Mouse (Mus musculus): ENCODE data around the gene Scn1b. TPM values are rescaled to one million over a fixed set of nuclear protein-coding genes. Genes with fewer than 3 reads are reported as not detected.

The Scn1b gene
- total and polyA plus RNA-seq, 3 experiments, result 31.8 to 41.9 (median 32.5) TPM

DNA sequence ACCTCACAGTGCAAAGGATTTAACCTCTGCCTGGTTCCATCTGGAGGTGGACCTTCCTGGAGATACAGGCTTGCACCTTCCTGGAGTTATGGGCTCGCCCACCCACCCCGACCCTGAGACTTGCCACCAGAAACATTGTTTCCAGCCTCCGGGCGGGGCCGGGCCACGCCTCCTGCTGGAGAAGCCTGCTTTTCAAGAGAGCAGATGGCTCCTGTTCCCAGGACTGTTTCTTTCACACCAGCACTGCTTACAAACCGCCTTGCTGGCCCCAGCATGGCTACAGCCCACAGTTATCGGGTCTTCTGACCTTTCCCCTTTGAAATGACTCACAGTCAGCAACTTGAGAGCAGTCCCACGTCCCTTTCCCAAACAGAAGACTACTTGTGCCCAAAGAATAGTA is 54.5 kb downstream of the Scn1b start:
- Histone ChIP-seq H3K27me3 (ENCODE audit: control insufficient read depth, insufficient read depth, low read length) (no peaks in the 10 kb centered on the region), H3K4me1 (ENCODE audit: control insufficient read depth, insufficient read depth, low read length) (no peaks in the 10 kb centered on the region), H3K4me3 (no peak overlapping the region), H3K27ac (no peak overlapping the region), H3K79me2 (replicated peaks; ENCODE audit: control insufficient read depth, insufficient read depth, low read length) (no peaks in the 10 kb centered on the region), H3K36me3 (ENCODE audit: control insufficient read depth, insufficient read depth, low read length) (no peaks in the 10 kb centered on the region), H3K9ac (ENCODE audit: low read depth, low read length) (no peak overlapping the region)
- 56% methylated on average over 9 of the region's 9 CpGs for WGBS
- TF ChIP-seq CTCF (IDR thresholded peaks at IDR 0.05) (no peak), POLR2A (IDR thresholded peaks at IDR 0.05; ENCODE audit: insufficient read depth, low read depth, low read length) (no peak), EP300 (IDR thresholded peaks at IDR 0.05; ENCODE audit: insufficient read depth, low read depth, low read length) (no peak)
- intact Hi-C loops (cut with DNase I), result no loop called here
- no peak for DNase-seq

DNA sequence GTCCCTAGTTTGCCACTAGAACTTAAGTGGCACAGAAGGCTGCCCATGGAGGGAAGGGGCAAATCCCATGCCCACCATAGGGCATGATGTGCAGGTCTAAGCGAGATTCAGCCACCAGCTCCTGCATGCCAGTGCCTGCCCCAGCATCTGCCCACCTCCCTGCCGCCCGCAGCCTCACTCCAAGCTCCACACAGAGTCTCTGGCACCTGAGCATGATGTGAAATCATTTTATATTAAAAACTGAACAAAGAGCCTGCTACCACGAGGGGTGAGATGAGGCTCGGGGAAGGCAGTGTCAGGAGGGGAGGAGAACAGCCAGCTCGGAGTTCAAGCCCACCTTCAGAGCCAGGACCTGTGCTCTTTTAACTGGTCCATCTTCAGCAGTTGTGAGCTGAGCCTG is 56.5 kb downstream of the Scn1b start:
- WGBS, result 68% methylated on average over 6 of the region's 6 CpGs

DNA sequence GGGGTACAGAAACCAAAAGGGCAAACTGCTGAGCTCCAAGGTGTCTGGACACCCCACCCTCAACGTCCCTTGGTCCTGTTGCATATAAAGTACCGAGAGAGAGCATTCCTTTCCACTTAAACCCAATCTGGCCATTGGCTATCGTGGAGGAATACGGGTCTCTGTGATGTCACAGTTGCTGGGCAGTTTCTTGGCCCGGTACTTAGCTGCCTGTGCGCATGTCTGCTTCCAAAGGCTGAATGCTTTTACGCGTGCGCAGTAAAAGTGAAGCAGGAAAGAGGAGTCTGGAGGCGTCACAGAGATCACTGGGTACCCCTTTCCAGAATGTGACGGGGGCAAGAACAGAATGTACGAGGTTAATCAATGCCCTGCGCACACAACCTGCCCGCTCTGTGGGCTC is 57.3 kb downstream of the Scn1b start:
- WGBS, result 85% methylated on average over 14 of the region's 14 CpGs
- DNase-seq, result no peak
- no peaks in the 10 kb centered on the region for H3K36me3 ChIP-seq (ENCODE audit: control insufficient read depth, insufficient read depth, low read length)
- no peak overlapping the region for H3K27ac ChIP-seq
- no peaks in the 10 kb centered on the region for H3K27me3 ChIP-seq (ENCODE audit: control insufficient read depth, insufficient read depth, low read length)
- H3K4me3 ChIP-seq, result no peak overlapping the region
- H3K9ac ChIP-seq (ENCODE audit: low read depth, low read length), result no peak overlapping the region
- TF ChIP-seq POLR2A (IDR thresholded peaks at IDR 0.05; ENCODE audit: insufficient read depth, low read depth, low read length) (no peak), CTCF (IDR thresholded peaks at IDR 0.05) (no peak), EP300 (IDR thresholded peaks at IDR 0.05; ENCODE audit: insufficient read depth, low read depth, low read length) (no peak)
- H3K4me1 ChIP-seq (ENCODE audit: control insufficient read depth, insufficient read depth, low read length), result no peaks in the 10 kb centered on the region
- intact Hi-C loops (cut with DNase I), result no loop called here
- H3K79me2 ChIP-seq (replicated peaks; ENCODE audit: control insufficient read depth, insufficient read depth, low read length), result no peaks in the 10 kb centered on the region

More for the DNA sequence above, 56.5 kb downstream of the Scn1b start:
- no peak for DNase-seq
- H3K36me3 ChIP-seq (ENCODE audit: control insufficient read depth, insufficient read depth, low read length), result no peaks in the 10 kb centered on the region
- no peak overlapping the region for H3K27ac ChIP-seq
- no peaks in the 10 kb centered on the region for H3K27me3 ChIP-seq (ENCODE audit: control insufficient read depth, insufficient read depth, low read length)
- H3K4me1 ChIP-seq (ENCODE audit: control insufficient read depth, insufficient read depth, low read length), result no peaks in the 10 kb centered on the region
- TF ChIP-seq EP300 (IDR thresholded peaks at IDR 0.05; ENCODE audit: insufficient read depth, low read depth, low read length), result no peak
- no peak for TF ChIP-seq POLR2A (IDR thresholded peaks at IDR 0.05; ENCODE audit: insufficient read depth, low read depth, low read length)
- TF ChIP-seq CTCF (IDR thresholded peaks at IDR 0.05), result no peak
- H3K79me2 ChIP-seq (replicated peaks; ENCODE audit: control insufficient read depth, insufficient read depth, low read length), result no peaks in the 10 kb centered on the region
- intact Hi-C loops (cut with DNase I), result no loop called here
- no peak overlapping the region for H3K4me3 ChIP-seq
- H3K9ac ChIP-seq (ENCODE audit: low read depth, low read length), result no peak overlapping the region

DNA sequence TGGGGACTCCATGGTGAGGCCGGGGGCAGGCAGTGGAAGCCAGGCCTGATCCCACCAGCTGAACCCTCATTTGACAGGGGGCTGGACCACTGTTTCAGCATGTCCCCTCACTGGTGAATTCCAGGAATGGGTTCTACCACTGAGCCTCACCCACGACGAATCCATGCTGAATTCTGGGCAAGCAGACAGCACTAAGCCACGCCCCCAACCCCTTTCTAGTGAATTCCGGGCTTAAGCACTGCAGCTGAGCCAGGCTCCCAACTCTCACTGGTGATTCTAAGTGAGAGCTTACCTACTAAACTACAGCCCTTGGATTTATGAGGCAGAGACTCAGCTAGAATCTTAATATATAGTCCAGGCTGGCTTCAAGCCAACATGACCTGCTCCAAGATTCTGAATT is 59.0 kb downstream of the Scn1b start:
- H3K36me3 ChIP-seq (ENCODE audit: control insufficient read depth, insufficient read depth, low read length), result no peaks in the 10 kb centered on the region
- H3K9ac ChIP-seq (ENCODE audit: low read depth, low read length), result no peak overlapping the region
- no peaks in the 10 kb centered on the region for H3K27me3 ChIP-seq (ENCODE audit: control insufficient read depth, insufficient read depth, low read length)
- H3K79me2 ChIP-seq (replicated peaks; ENCODE audit: control insufficient read depth, insufficient read depth, low read length), result no peaks in the 10 kb centered on the region
- DNase-seq, result no peak
- intact Hi-C loops (cut with DNase I), result no loop called here
- WGBS, result 34% methylated on average over 5 of the region's 5 CpGs
- no peak overlapping the region for H3K27ac ChIP-seq
- TF ChIP-seq EP300 (IDR thresholded peaks at IDR 0.05; ENCODE audit: insufficient read depth, low read depth, low read length) (no peak), POLR2A (IDR thresholded peaks at IDR 0.05; ENCODE audit: insufficient read depth, low read depth, low read length) (no peak), CTCF (IDR thresholded peaks at IDR 0.05) (no peak)
- H3K4me1 ChIP-seq (ENCODE audit: control insufficient read depth, insufficient read depth, low read length), result no peaks in the 10 kb centered on the region
- H3K4me3 ChIP-seq, result no peak overlapping the region

Other genes with a start within 250 kb of the Scn1b start
- 1 to 10 TPM in 1 of 2 experiments, under 1 TPM in 1; 0.57 to 1.3 TPM for gene Cd22, start 246.7 kb downstream of the Scn1b start, total RNA-seq (2021)
- gene Cd22, start 246.7 kb downstream of the Scn1b start, polyA plus RNA-seq (2012; rRNA removed), result 1.1 and 8.1 TPM in 2 replicates
- gene Mag, start 212.1 kb downstream of the Scn1b start, total RNA-seq (2021), result not detected
- 0.27 and 0.32 TPM in 2 replicates for gene Mag, start 212.1 kb downstream of the Scn1b start, polyA plus RNA-seq (2012; rRNA removed)
- 1 to 10 TPM; 2.8 to 4.5 TPM for gene Hamp2, start 202.3 kb downstream of the Scn1b start, total RNA-seq (2021)
- 2.1 and 4.7 TPM in 2 replicates for gene Hamp2, start 202.3 kb downstream of the Scn1b start, polyA plus RNA-seq (2012; rRNA removed)
- gene Hamp, start 183.0 kb downstream of the Scn1b start, total RNA-seq (2021), result 10 to 100 TPM; 11.8 to 14.2 TPM
- gene Hamp, start 183.0 kb downstream of the Scn1b start, polyA plus RNA-seq (2012; rRNA removed), result 114 and 141 TPM in 2 replicates
- gene Usf2, start 170.2 kb downstream of the Scn1b start, total RNA-seq (2021), result 100 to 1,000 TPM; 103 to 110 TPM
- gene Usf2, start 170.2 kb downstream of the Scn1b start, polyA plus RNA-seq (2012; rRNA removed), result 124 and 135 TPM in 2 replicates
- 1 to 10 TPM; 3.7 to 4.3 TPM for gene Lsr, start 153.5 kb downstream of the Scn1b start, total RNA-seq (2021)
- gene Lsr, start 153.5 kb downstream of the Scn1b start, polyA plus RNA-seq (2012; rRNA removed), result 5.6 and 7.6 TPM in 2 replicates
- gene Fam187b, start 153.2 kb downstream of the Scn1b start, total RNA-seq (2021), result not detected
- gene Fam187b, start 153.2 kb downstream of the Scn1b start, polyA plus RNA-seq (2012; rRNA removed), result 0.29 and 0.53 TPM in 2 replicates
- 10 to 100 TPM; 30.5 to 31.1 TPM for gene Fxyd5, start 84.5 kb downstream of the Scn1b start, total RNA-seq (2021)
- 45.0 and 55.2 TPM in 2 replicates for gene Fxyd5, start 84.5 kb downstream of the Scn1b start, polyA plus RNA-seq (2012; rRNA removed)
- 1 to 10 TPM in 1 of 2 experiments, under 1 TPM in 1; 0.63 to 1.5 TPM for gene Fxyd7, start 75.5 kb downstream of the Scn1b start, total RNA-seq (2021)
- 2.9 and 3.4 TPM in 2 replicates for gene Fxyd7, start 75.5 kb downstream of the Scn1b start, polyA plus RNA-seq (2012; rRNA removed)
- gene Fxyd1, start 69.8 kb downstream of the Scn1b start, total RNA-seq (2021), result 100 to 1,000 TPM; 839 to 985 TPM
- gene Fxyd1, start 69.8 kb downstream of the Scn1b start, polyA plus RNA-seq (2012; rRNA removed), result 1,788 and 1,851 TPM in 2 replicates
- gene Lgi4, start 67.7 kb downstream of the Scn1b start, total RNA-seq (2021), result 1 to 10 TPM; 3.8 to 3.9 TPM
- 5.4 and 6.5 TPM in 2 replicates for gene Lgi4, start 67.7 kb downstream of the Scn1b start, polyA plus RNA-seq (2012; rRNA removed)
- 1 to 10 TPM; 1.6 to 2.5 TPM for gene Fxyd3, start 50.3 kb downstream of the Scn1b start, total RNA-seq (2021)
- gene Fxyd3, start 50.3 kb downstream of the Scn1b start, polyA plus RNA-seq (2012; rRNA removed), result 4.9 and 5.5 TPM in 2 replicates
- gene Hpn, start 11.7 kb downstream of the Scn1b start, total RNA-seq (2021), result 1 to 10 TPM; 1.7 to 2.6 TPM
- gene Hpn, start 11.7 kb downstream of the Scn1b start, polyA plus RNA-seq (2012; rRNA removed), result 2.8 and 5.1 TPM in 2 replicates
- gene Gramd1a, start 28.9 kb upstream of the Scn1b start, total RNA-seq (2021), result 10 to 100 TPM; 27.9 to 33.7 TPM
- gene Gramd1a, start 28.9 kb upstream of the Scn1b start, polyA plus RNA-seq (2012; rRNA removed), result 49.2 and 64.3 TPM in 2 replicates
- gene Scgb2b2, start 163.5 kb upstream of the Scn1b start, total RNA-seq (2021), result not detected
- gene Scgb2b2, start 163.5 kb upstream of the Scn1b start, polyA plus RNA-seq (2012; rRNA removed), result not detected in 2 replicates
- gene Scgb1b2, start 164.8 kb upstream of the Scn1b start, total RNA-seq (2021), result not detected
- not detected in 2 replicates for gene Scgb1b2, start 164.8 kb upstream of the Scn1b start, polyA plus RNA-seq (2012; rRNA removed)
- not detected for gene Scgb2b3, start 235.1 kb upstream of the Scn1b start, total RNA-seq (2021)
- gene Scgb2b3, start 235.1 kb upstream of the Scn1b start, polyA plus RNA-seq (2012; rRNA removed), result not detected in 2 replicates
- gene Scgb1b3, start 248.6 kb upstream of the Scn1b start, total RNA-seq (2021), result not detected
- gene Scgb1b3, start 248.6 kb upstream of the Scn1b start, polyA plus RNA-seq (2012; rRNA removed), result not detected in 2 replicates